Mouse (Mus musculus) CH12.LX (cell line): ENCODE measurements around the gene Arrb1. TPM values are rescaled to one million over a fixed set of nuclear protein-coding genes. Genes with fewer than 3 reads are reported as not detected.

Experiments used
- DNase-seq: peaks from one replicate; pipeline ENCODE4 v3.0.0-alpha.2; 2013; ENCODE audit errors: extremely low read depth
- H3K27ac ChIP-seq: 2 replicates; pipeline ENCODE4 v1.5.1; 2012; ENCODE audit warnings: low read depth, mild to moderate bottlenecking, control low read depth, moderate library complexity; ENCODE audit not compliant: insufficient read depth
- H3K27me3 ChIP-seq: replicated peaks from 2 replicates; pipeline ENCODE3; 2012; ENCODE audit warnings: inconsistent platforms
- H3K36me3 ChIP-seq, 2 experiments: replicated peaks in 1 of 2; 2 replicates each; pipeline versions ENCODE3 to v1.6.1; 2012; ENCODE audit warnings: inconsistent platforms in 1 of 2, low read length in 1 of 2, mild to moderate bottlenecking in 1 of 2, mixed read lengths in 1 of 2, moderate library complexity in 1 of 2; ENCODE audit not compliant: control insufficient read depth in 1 of 2, insufficient read depth in 1 of 2
- H3K4me1 ChIP-seq, 2 experiments: 2 replicates each; pipeline ENCODE4 v1.6.1; 2012; ENCODE audit warnings: inconsistent platforms in 1 of 2, moderate library complexity in 1 of 2; ENCODE audit not compliant: insufficient read depth in 2 of 2, control insufficient read depth in 1 of 2
- H3K4me2 ChIP-seq: 2 replicates; pipeline ENCODE4 v1.6.1; 2012; ENCODE audit warnings: low read depth, mild to moderate bottlenecking, control low read depth; ENCODE audit not compliant: poor library complexity, insufficient read depth, severe bottlenecking
- H3K4me3 ChIP-seq, 3 experiments: fragments of 150-350 bp in 1 of 3; sonication (generic) in 1 of 3; replicated peaks in 1 of 3; 2 replicates each; pipeline versions ENCODE3 to v1.5.1; 2011 to 2012; ENCODE audit warnings: low read depth in 2 of 3, low read length in 2 of 3, mild to moderate bottlenecking in 2 of 3, moderate library complexity in 2 of 3, control low read depth in 1 of 3, improper control_type of control experiment in 1 of 3, inconsistent platforms in 1 of 3, mixed read lengths in 1 of 3; ENCODE audit not compliant: poor library complexity in 1 of 3
- H3K79me2 ChIP-seq: replicated peaks from 2 replicates; pipeline ENCODE4 v1.6.1; 2012; ENCODE audit warnings: mild to moderate bottlenecking, moderate library complexity; ENCODE audit not compliant: control insufficient read depth, poor library complexity, insufficient read depth, severe bottlenecking; ENCODE audit errors: extremely low read depth
- H3K9ac ChIP-seq: 2 replicates; pipeline ENCODE4 v1.6.1; 2012; ENCODE audit warnings: low read depth, mild to moderate bottlenecking, control low read depth, moderate library complexity; ENCODE audit not compliant: insufficient read depth
- H3K9me3 ChIP-seq: replicated peaks from 2 replicates; pipeline ENCODE3; 2012; ENCODE audit warnings: low read length, inconsistent platforms, mixed read lengths
- CHD2 ChIP-seq: IDR thresholded peaks from 2 replicates; pipeline ENCODE4 v1.6.1; 2011; ENCODE audit warnings: low read length, improper control_type of control experiment
- E2F4 ChIP-seq: IDR thresholded peaks from 2 replicates; pipeline ENCODE4 v1.6.1; 2011; ENCODE audit warnings: low read depth, low read length, improper control_type of control experiment; ENCODE audit not compliant: insufficient replicate concordance
- ELF1 ChIP-seq: IDR thresholded peaks from 2 replicates; pipeline ENCODE4 v1.6.1; 2014; ENCODE audit warnings: low read depth, mild to moderate bottlenecking, inconsistent platforms, low read length, improper control_type of control experiment
- ETS1 ChIP-seq: conservative IDR thresholded peaks from 2 replicates; pipeline ENCODE4 v1.6.1; 2012; ENCODE audit warnings: low read depth, mild to moderate bottlenecking, inconsistent platforms, low read length, improper control_type of control experiment, moderate library complexity
- HCFC1 ChIP-seq: IDR thresholded peaks from 2 replicates; pipeline ENCODE4 v1.6.1; 2012; ENCODE audit warnings: low read depth, mild to moderate bottlenecking, inconsistent platforms, low read length, improper control_type of control experiment
- JUND ChIP-seq: conservative IDR thresholded peaks from 2 replicates; pipeline ENCODE4 v1.6.1; 2011; ENCODE audit warnings: low read depth, low read length, improper control_type of control experiment
- KAT2A ChIP-seq: IDR thresholded peaks from 2 replicates; pipeline ENCODE4 v1.6.1; 2012; ENCODE audit warnings: low read length, improper control_type of control experiment, inconsistent platforms; ENCODE audit not compliant: insufficient replicate concordance
- MAZ ChIP-seq: IDR thresholded peaks from 2 replicates; pipeline ENCODE4 v1.6.1; 2012; ENCODE audit warnings: low read depth, mild to moderate bottlenecking, inconsistent platforms, low read length, improper control_type of control experiment, moderate library complexity
- MYC ChIP-seq: IDR thresholded peaks from 2 replicates; pipeline ENCODE4 v1.6.1; 2011; ENCODE audit warnings: low read depth, mild to moderate bottlenecking, improper control_type of control experiment, low read length
- NELFE ChIP-seq: IDR thresholded peaks from 2 replicates; pipeline ENCODE4 v1.6.1; 2011; ENCODE audit warnings: low read depth, low read length, improper control_type of control experiment
- NRF1 ChIP-seq: IDR thresholded peaks from 2 replicates; pipeline ENCODE4 v1.6.1; 2014; ENCODE audit warnings: low read depth, mild to moderate bottlenecking, inconsistent platforms, low read length, improper control_type of control experiment, moderate library complexity
- PAX5 ChIP-seq: IDR thresholded peaks from 2 replicates; pipeline ENCODE4 v1.6.1; 2012; ENCODE audit warnings: low read length, inconsistent platforms, mixed read lengths
- POLR2AphosphoS2 ChIP-seq: IDR thresholded peaks from 2 replicates; pipeline ENCODE4 v1.6.1; 2011; ENCODE audit warnings: low read depth, low read length, improper control_type of control experiment
- RAD21 ChIP-seq: IDR thresholded peaks from 2 replicates; pipeline ENCODE4 v1.6.1; 2011; ENCODE audit warnings: low read depth, mild to moderate bottlenecking, low read length, improper control_type of control experiment, moderate library complexity
- RCOR1 ChIP-seq: conservative IDR thresholded peaks from 2 replicates; pipeline ENCODE4 v1.6.1; 2012; ENCODE audit warnings: low read depth, mild to moderate bottlenecking, inconsistent platforms, low read length, improper control_type of control experiment
- SIN3A ChIP-seq: IDR thresholded peaks from 2 replicates; pipeline ENCODE4 v1.6.1; 2012; ENCODE audit warnings: low read length, improper control_type of control experiment, inconsistent platforms
- SMC3 ChIP-seq: IDR thresholded peaks from 2 replicates; pipeline ENCODE4 v1.6.1; 2011; ENCODE audit warnings: low read depth, low read length, improper control_type of control experiment
- TBP ChIP-seq: conservative IDR thresholded peaks from 2 replicates; pipeline ENCODE4 v1.6.1; 2011; ENCODE audit warnings: low read depth, low read length, improper control_type of control experiment
- TCF12 ChIP-seq: IDR thresholded peaks from 2 replicates; pipeline ENCODE4 v1.6.1; 2014; ENCODE audit warnings: low read depth, mild to moderate bottlenecking, inconsistent platforms, low read length, improper control_type of control experiment
- UBTF ChIP-seq: IDR thresholded peaks from 2 replicates; pipeline ENCODE4 v1.6.1; 2012; ENCODE audit warnings: low read depth, mild to moderate bottlenecking, inconsistent platforms, low read length, improper control_type of control experiment, moderate library complexity
- USF1 ChIP-seq: IDR thresholded peaks from 2 replicates; pipeline ENCODE4 v1.6.1; 2014; ENCODE audit warnings: low read depth, mild to moderate bottlenecking, inconsistent platforms, low read length, improper control_type of control experiment
- ZKSCAN1 ChIP-seq: IDR thresholded peaks from 2 replicates; pipeline ENCODE4 v1.6.1; 2012; ENCODE audit warnings: low read depth, inconsistent platforms, low read length, improper control_type of control experiment, borderline replicate concordance
- ZNF384 ChIP-seq: IDR thresholded peaks from 2 replicates; pipeline ENCODE4 v1.6.1; 2012; ENCODE audit warnings: low read depth, low read length, improper control_type of control experiment, inconsistent platforms
- dilution Hi-C: fragments of 300-500 bp; cut with MboI; formaldehyde crosslinking; loops from 2 replicates; pipeline ENCODE4 v1.14.3; 2020; ENCODE audit warnings: low sequenced_read_pairs; ENCODE audit not compliant: extremely low pct_unique_long_range_greater_than_20kb, extremely low pct_ligation_motif_present
- in situ Hi-C: fragments of 300-500 bp; cut with MboI; formaldehyde crosslinking; loops from 3 replicates; pipeline ENCODE4 v1.14.3; 2019; ENCODE audit warnings: low sequenced_read_pairs, low pct_ligation_motif_present, low pct_unique_long_range_greater_than_20kb, mixed read lengths
- polyA plus RNA-seq: library from polyadenylated mRNA; unstranded; fragments of >175 nt; gene quantifications from 2 replicates; pipeline ENCODE4 v1.2.1, GENCODE M21; 2012; ENCODE audit warnings: low read depth; ENCODE audit not compliant: insufficient read length
- total RNA-seq, 2 experiments: library from RNA; depleted of rRNA; stranded (reverse); fragments of 300-350 nt in 1 of 2; fragments of >200 nt in 1 of 2; gene quantifications; 2 replicates each; pipeline ENCODE4 v1.2.3; 2012 to 2014

The Arrb1 gene
- total and polyA plus RNA-seq, 3 experiments, result 3.3 to 5.2 (median 4.2) TPM

DNA sequence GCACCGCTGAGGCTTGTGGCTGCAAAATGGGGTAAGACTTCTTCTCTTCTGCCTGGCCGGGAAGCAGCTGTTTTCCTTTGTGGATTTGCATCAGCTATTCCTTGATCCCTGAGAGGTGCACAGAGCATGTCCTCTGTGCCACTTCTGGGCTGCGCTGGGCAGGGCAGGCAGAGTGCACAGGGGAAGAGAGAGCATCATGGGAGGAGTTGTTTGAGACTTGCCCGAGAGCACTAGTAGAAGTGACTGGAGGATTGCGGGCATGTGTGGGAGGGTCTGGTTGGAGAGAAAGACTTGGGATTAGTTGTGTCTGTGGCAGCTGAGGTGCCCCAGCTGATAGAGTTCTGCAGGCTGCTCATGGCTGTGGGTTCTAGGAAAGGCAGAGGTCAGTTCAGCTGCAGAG lies 35.4 kb downstream of the Arrb1 start:
- Histone ChIP-seq H3K79me2 (no peaks in the 10 kb centered on the region), H3K27me3 (no peaks in the 10 kb centered on the region), H3K4me3 (no peak overlapping the region), H3K9me3 (no peaks in the 10 kb centered on the region), H3K9ac (no peak overlapping the region), H3K27ac (no peak overlapping the region), H3K4me1 (no peaks in the 10 kb centered on the region; a peak in 1 of 4 replicates), H3K4me2 (no peak overlapping the region), H3K36me3 (peaks cover 0 to 2% of the 10 kb centered on the region in 2 experiments)
- dilution Hi-C loops, result no loop called here
- DNase-seq, result no peak
- TF ChIP-seq UBTF, result no peak
- TF ChIP-seq PAX5, result no peak
- TF ChIP-seq ZNF384, result no peak
- no peak for TF ChIP-seq SMC3
- TF ChIP-seq USF1, result no peak
- no peak for TF ChIP-seq TCF12
- no peak for TF ChIP-seq NRF1
- TF ChIP-seq MYC, result no peak
- no peak for TF ChIP-seq ELF1
- in situ Hi-C loops, result no loop called here

DNA sequence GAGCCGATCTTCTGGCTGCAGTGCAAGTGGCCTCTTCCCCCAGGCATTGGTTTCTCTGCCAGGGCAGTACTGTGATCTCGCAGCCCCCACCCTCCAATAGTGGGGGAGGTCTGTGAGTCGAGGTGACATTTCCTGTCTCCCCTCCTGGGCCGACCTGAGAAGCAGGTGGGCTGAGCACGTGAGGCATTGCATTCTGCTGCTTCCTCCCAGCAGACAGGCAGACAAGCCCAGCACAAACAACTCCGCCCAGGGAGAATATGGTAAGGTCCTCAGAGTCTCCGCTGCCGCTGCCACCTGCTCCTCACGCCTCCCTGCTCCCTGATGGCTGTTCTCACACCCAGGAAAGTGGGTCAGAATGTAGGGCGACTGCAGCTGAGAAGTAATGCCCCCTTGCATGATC lies 37.7 kb downstream of the Arrb1 start:
- dilution Hi-C loops, result no loop called here
- no peak for DNase-seq
- TF ChIP-seq MAZ (no peak), ZKSCAN1 (no peak), POLR2AphosphoS2 (no peak), ELF1 (no peak), JUND (no peak), ETS1 (no peak), RAD21 (no peak), ZNF384 (no peak), NELFE (no peak), KAT2A (no peak), HCFC1 (no peak), SIN3A (no peak), TBP (no peak), E2F4 (no peak), MYC (no peak), PAX5 (no peak), CHD2 (no peak), RCOR1 (no peak)
- TF ChIP-seq, all 38 proteins: peak for 0
- Histone ChIP-seq H3K27ac (no peak overlapping the region), H3K27me3 (no peaks in the 10 kb centered on the region), H3K4me3 (no peak overlapping the region), H3K9me3 (no peaks in the 10 kb centered on the region), H3K9ac (no peak overlapping the region), H3K79me2 (no peaks in the 10 kb centered on the region), H3K4me2 (no peak overlapping the region), H3K4me1 (no peaks in the 10 kb centered on the region; a peak in 1 of 4 replicates), H3K36me3 (peaks cover 0 to 2% of the 10 kb centered on the region in 2 experiments)
- in situ Hi-C loops, result no loop called here
